Mouse (Mus musculus) liver, embryonic 14.5 days (tissue): Measurements from ENCODE around the gene Sirt7. TPM values are rescaled to one million over a fixed set of nuclear protein-coding genes. Genes with fewer than 3 reads are reported as not detected.

Experiments
- ATAC-seq: fragments of 200-750 bp; cut with Nextera tagmentation; 2 replicates; pipeline ENCODE4 v1.8.0; 2017; ENCODE audit warnings: moderate number of reproducible peaks, mild to moderate bottlenecking, moderate library complexity; ENCODE audit not compliant: insufficient read depth
- DNase-seq, 3 experiments: peaks; one replicate each; pipeline ENCODE4 v3.0.0-alpha.2; 2012 to 2013; ENCODE audit warnings: low read depth in 3 of 3, low spot score in 3 of 3
- H3K27ac ChIP-seq: fragments of 300-500 bp; sonication (generic); 2 replicates; pipeline ENCODE4 v1.5.1; 2014; ENCODE audit warnings: moderate library complexity, mild to moderate bottlenecking, control low read depth, inconsistent platforms
- H3K27me3 ChIP-seq: fragments of 300-500 bp; sonication (generic); 2 replicates; pipeline ENCODE4 v1.6.1; 2014; ENCODE audit warnings: mild to moderate bottlenecking, low read length, moderate library complexity; ENCODE audit not compliant: control insufficient read depth, insufficient read depth
- H3K36me3 ChIP-seq: fragments of 300-500 bp; sonication (generic); replicated peaks from 2 replicates; pipeline ENCODE4 v1.6.1; 2014; ENCODE audit warnings: low read depth; ENCODE audit not compliant: control insufficient read depth, insufficient read depth
- H3K4me1 ChIP-seq, 2 experiments: fragments of 200-500 bp in 1 of 2; fragments of 300-500 bp in 1 of 2; sonication (generic) in 1 of 2; replicated peaks; 2 replicates each; pipeline ENCODE4 v1.6.1; 2012 to 2014; ENCODE audit warnings: antibody characterized with exemption in 1 of 2, inconsistent platforms in 1 of 2, low read length in 1 of 2; ENCODE audit not compliant: control insufficient read depth in 2 of 2, insufficient read depth in 2 of 2
- H3K4me2 ChIP-seq: fragments of 300-500 bp; sonication (generic); 2 replicates; pipeline ENCODE4 v1.6.1; 2014; ENCODE audit warnings: low read depth, mild to moderate bottlenecking, control low read depth, moderate library complexity
- H3K4me3 ChIP-seq, 2 experiments: fragments of 200-500 bp in 1 of 2; fragments of 300-500 bp in 1 of 2; sonication (generic) in 1 of 2; 2 replicates each; pipeline ENCODE4 v1.5.1; 2012 to 2014; ENCODE audit warnings: low read depth in 2 of 2, low read length in 2 of 2, mild to moderate bottlenecking in 2 of 2, control low read depth in 1 of 2, inconsistent platforms in 1 of 2, moderate library complexity in 1 of 2; ENCODE audit not compliant: insufficient read depth in 1 of 2
- H3K9ac ChIP-seq: fragments of 300-500 bp; sonication (generic); replicated peaks from 2 replicates; pipeline ENCODE4 v1.6.1; 2014; ENCODE audit warnings: mild to moderate bottlenecking, control low read depth, moderate library complexity
- H3K9me3 ChIP-seq: fragments of 300-500 bp; sonication (generic); 2 replicates; pipeline ENCODE4 v1.6.1; 2016; ENCODE audit warnings: low read length, mixed read lengths; ENCODE audit not compliant: control insufficient read depth
- CTCF ChIP-seq: IDR thresholded peaks from 2 replicates; pipeline ENCODE4 v1.5.1; 2016; ENCODE audit warnings: antibody characterized with exemption, low read depth, control low read depth
- EP300 ChIP-seq: IDR thresholded peaks from 2 replicates; pipeline ENCODE4 v1.6.1; 2016; ENCODE audit warnings: antibody characterized with exemption, low read depth
- WGBS: fragments of 180-500 bp; shearing (Covaris S2); extraction: QIAGEN DNeasy Blood & Tissue Kit; methylation state at CpG from one replicate; pipeline ENCODE4 v1.1.7; 2014; ENCODE audit not compliant: insufficient replicate concordance; 5-methylcytosine and 5-hydroxymethylcytosine counted together
- polyA plus RNA-seq, 2 experiments: library from polyadenylated mRNA; depleted of rRNA in 1 of 2; stranded (reverse) in 1 of 2; unstranded in 1 of 2; fragments of >200 nt; fragmentation: Nextera tagmentation in 1 of 2; extraction: Ambion mirVana in 1 of 2; gene quantifications; 2 replicates each; pipeline versions ENCODE4 v1.2.1 to v1.2.3; 2012 to 2014

Sirt7 gene
- polyA plus RNA-seq, 2 experiments = 22.0 to 30.8 TPM

- no peaks in the 10 kb centered on the region for H3K27me3 ChIP-seq
- peak overlapping the region; percentile 41 for H3K27ac ChIP-seq
- no peak overlapping the region for H3K4me3 ChIP-seq
- H3K9ac ChIP-seq = no peak overlapping the region
- peak overlapping the region; percentile 11 for H3K4me2 ChIP-seq
- no peaks in the 10 kb centered on the region for H3K9me3 ChIP-seq
- peaks cover 18% of the 10 kb centered on the region for H3K36me3 ChIP-seq
- ATAC-seq (no peak), DNase-seq (no peak)
- peak; percentile 50 for TF ChIP-seq CTCF
- TF ChIP-seq EP300 = no peak
- WGBS = 71% methylated on average over 7 of the region's 7 CpGs
- H3K4me1 ChIP-seq = peaks cover 22 to 25% of the 10 kb centered on the region in 2 experiments
Measured at GRCm38 (mm10) chr11:120577211-120578023, 47.6 kb downstream of the Sirt7 start.

- no peaks in the 10 kb centered on the region for H3K9me3 ChIP-seq
- peak overlapping the region; percentile 41 for H3K27ac ChIP-seq
- H3K9ac ChIP-seq = no peak overlapping the region
- DNase-seq (no peak), ATAC-seq (no peak)
- TF ChIP-seq CTCF (no peak), EP300 (no peak)
- 82% methylated on average over 3 of the region's 3 CpGs for WGBS
- H3K4me2 ChIP-seq = peak overlapping the region; percentile 11; the same call in 1 of the 2 replicates
- H3K4me3 ChIP-seq = no peak overlapping the region
- H3K36me3 ChIP-seq = peaks cover 18% of the 10 kb centered on the region
- H3K27me3 ChIP-seq = no peaks in the 10 kb centered on the region
- H3K4me1 ChIP-seq = peaks cover 21 to 25% of the 10 kb centered on the region in 2 experiments
Measured at GRCm38 (mm10) chr11:120576365-120576981, 48.6 kb downstream of the Sirt7 start.

GRCm38 (mm10) chr11:120575940-120576339 is 49.1 kb downstream of the Sirt7 start:
- DNase-seq = no peak

GRCm38 (mm10) chr11:120575046-120575445 is 50.0 kb downstream of the Sirt7 start:
- Histone ChIP-seq H3K9me3 (no peaks in the 10 kb centered on the region), H3K4me1 (peaks cover 21 to 27% of the 10 kb centered on the region in 2 experiments), H3K9ac (no peak overlapping the region), H3K36me3 (peaks cover 29% of the 10 kb centered on the region), H3K27ac (no peak overlapping the region), H3K4me3 (no peak overlapping the region), H3K27me3 (no peaks in the 10 kb centered on the region), H3K4me2 (no peak overlapping the region; the same call in 1 of the 2 replicates)
- no peak for ATAC-seq
- no peak for DNase-seq
- no peak for TF ChIP-seq EP300
- no peak for TF ChIP-seq CTCF
- 68% methylated on average over 2 of the region's 2 CpGs for WGBS

More at GRCm38 (mm10) chr11:120575940-120576339, 49.1 kb downstream of the Sirt7 start:
- peaks cover 21% of the 10 kb centered on the region for H3K36me3 ChIP-seq
- H3K9me3 ChIP-seq = no peaks in the 10 kb centered on the region
- TF ChIP-seq EP300 (no peak), CTCF (no peak)
- no peaks in the 10 kb centered on the region for H3K27me3 ChIP-seq
- ATAC-seq = no peak
- H3K9ac ChIP-seq = no peak overlapping the region
- peak overlapping the region; percentile 26; the same call in 1 of the 2 replicates for H3K27ac ChIP-seq
- H3K4me1 ChIP-seq = peaks cover 26 to 31% of the 10 kb centered on the region in 2 experiments
- no peak overlapping the region for H3K4me2 ChIP-seq
- H3K4me3 ChIP-seq = no peak overlapping the region

- peak overlapping the region; percentile 18 for H3K27ac ChIP-seq
- no peak for DNase-seq
Measured at GRCm38 (mm10) chr11:120574278-120574600, 50.8 kb downstream of the Sirt7 start.

More at GRCm38 (mm10) chr11:120574278-120574600, 50.8 kb downstream of the Sirt7 start:
- H3K4me1 ChIP-seq = peaks cover 17 to 24% of the 10 kb centered on the region in 2 experiments
- H3K36me3 ChIP-seq = peaks cover 29% of the 10 kb centered on the region
- no peaks in the 10 kb centered on the region for H3K27me3 ChIP-seq
- no peak for ATAC-seq
- H3K4me3 ChIP-seq = peak overlapping the region; percentile 81 to 83
- H3K9me3 ChIP-seq = no peaks in the 10 kb centered on the region
- H3K4me2 ChIP-seq = peak overlapping the region; percentile 98
- no peak for TF ChIP-seq CTCF
- no peak for TF ChIP-seq EP300
- 32% methylated on average over 5 of the region's 5 CpGs for WGBS
- H3K9ac ChIP-seq = peak overlapping the region; percentile 91
